Comparison of ENCODE assay signal across 19 mouse cellular contexts in genomic region chr12:84050744-84051143, GRCm38 (mm10). TPM values are rescaled to one million over a fixed set of nuclear protein-coding genes. Genes with fewer than 3 reads are reported as not detected.
"Had no signal": no experiment of that assay in that cellular context is flagged by ENCODE, and none has a peak within 500 bp of the region (broad histone marks: within the 10 kb centered on the region; RNA-seq: fewer than 3 reads in every experiment).

No protein-coding gene starts in this region.

RNA-seq across cellular contexts. Expression of gene Acot3, which starts 1.2 kb away (rescaled TPM):
- polyA plus RNA-seq: gonadal fat pad, adult 2 months; inflammation-experienced regulatory T-cells, adult 6 months had no signal

RNA-seq across cellular contexts. Expression of gene Gm49366, which starts 12.0 kb away (rescaled TPM):
- polyA plus RNA-seq: forebrain, postnatal 0 days; gonadal fat pad, adult 2 months; heart, embryonic 10.5 days; heart, embryonic 12.5 days; heart, embryonic 14.5 days; heart, embryonic 16.5 days; hindbrain, embryonic 10.5 days; hindbrain, embryonic 12.5 days; hindbrain, embryonic 14.5 days; hindbrain, embryonic 16.5 days; inflammation-experienced regulatory T-cells, adult 6 months; intestine, embryonic 15.5 days; intestine, postnatal 0 days; kidney, embryonic 15.5 days; limb, embryonic 10.5 days; limb, embryonic 12.5 days; limb, embryonic 14.5 days; liver, embryonic 15.5 days had no signal

RNA-seq across cellular contexts. Expression of gene Acot5, which starts 18.4 kb away (rescaled TPM):
- polyA plus RNA-seq: heart, embryonic 10.5 days; heart, embryonic 14.5 days; hindbrain, embryonic 12.5 days; inflammation-experienced regulatory T-cells, adult 6 months; intestine, embryonic 15.5 days; kidney, embryonic 15.5 days; limb, embryonic 10.5 days; limb, embryonic 12.5 days; liver, embryonic 13.5 days had no signal

RNA-seq across cellular contexts. Expression of gene Acot1, which starts 41.5 kb away (rescaled TPM):
- polyA plus RNA-seq: inflammation-experienced regulatory T-cells, adult 6 months had no signal
